In the genomic region with DNA sequence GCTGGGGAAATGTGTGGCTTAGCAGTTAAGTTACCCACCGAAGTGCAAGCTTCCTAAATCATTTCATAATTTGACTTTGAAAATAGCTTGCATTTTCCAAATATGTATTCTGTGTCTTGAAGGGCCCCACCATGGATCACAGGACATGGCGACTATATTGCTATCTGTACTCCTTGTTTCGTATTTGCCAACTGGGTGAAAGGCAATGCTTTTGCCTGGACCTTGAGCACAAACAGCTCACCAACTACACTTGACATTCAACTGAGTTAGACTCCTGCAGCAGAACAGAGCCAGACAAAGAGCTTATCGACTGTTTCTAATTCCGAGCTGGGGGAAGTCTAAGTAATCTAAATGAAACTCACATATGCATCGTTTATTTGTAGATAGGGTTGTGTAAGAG, we compare ENCODE assay signal across 18 mouse cellular contexts.
DNase-seq lines count a peak whose midpoint lies in the region; ATAC-seq lines count a peak whose summit lies in the region.
"Had no signal": no experiment of that assay in that cellular context is flagged by ENCODE, and none has a peak within 500 bp of the region (broad histone marks: within the 10 kb centered on the region; RNA-seq: fewer than 3 reads in every experiment).

No protein-coding gene starts in this region.

- H3K4me2 ChIP-seq in limb, embryonic 12.5 days, result no peak overlapping the region
- H3K4me2 ChIP-seq in heart, embryonic 16.5 days (ENCODE audit: low read depth, low read length), result no peak overlapping the region
- no peak overlapping the region for H3K4me2 ChIP-seq in kidney, embryonic 15.5 days
- H3K4me2 ChIP-seq: hindbrain, embryonic 15.5 days had no signal

- H3K9me3 ChIP-seq in limb, embryonic 12.5 days, result no peaks in the 10 kb centered on the region
- no peaks in the 10 kb centered on the region for H3K9me3 ChIP-seq in limb, embryonic 10.5 days (replicated peaks)
- no peaks in the 10 kb centered on the region for H3K9me3 ChIP-seq in heart, embryonic 16.5 days (replicated peaks; ENCODE audit: control insufficient read depth, low read length)
- no peaks in the 10 kb centered on the region for H3K9me3 ChIP-seq in kidney, embryonic 15.5 days (replicated peaks)
- H3K9me3 ChIP-seq: forebrain, embryonic 10.5 days; hindbrain, embryonic 15.5 days had no signal

- H3K4me3 ChIP-seq in limb, embryonic 12.5 days (replicated peaks), result no peak overlapping the region
- no peak overlapping the region for H3K4me3 ChIP-seq in limb, embryonic 10.5 days
- no peak overlapping the region for H3K4me3 ChIP-seq in heart, embryonic 16.5 days (ENCODE audit: low read length)
- H3K4me3 ChIP-seq in kidney, embryonic 15.5 days (replicated peaks), result no peak overlapping the region
- H3K4me3 ChIP-seq: erythroblast, embryonic 14.5 days; forebrain, embryonic 10.5 days; hindbrain, embryonic 15.5 days had no signal

- no peaks in the 10 kb centered on the region for H3K36me3 ChIP-seq in limb, embryonic 12.5 days
- H3K36me3 ChIP-seq in limb, embryonic 10.5 days, result no peaks in the 10 kb centered on the region
- H3K36me3 ChIP-seq in heart, embryonic 16.5 days (ENCODE audit: control insufficient read depth, insufficient read depth), result no peaks in the 10 kb centered on the region
- H3K36me3 ChIP-seq in kidney, embryonic 15.5 days, result no peaks in the 10 kb centered on the region
- H3K36me3 ChIP-seq: forebrain, embryonic 10.5 days; hindbrain, embryonic 15.5 days had no signal

- 0 out of 2 replicates have a peak overlapping the region, but pooled peaks have one; percentile 19 for H3K27ac ChIP-seq in limb, embryonic 12.5 days
- no peak overlapping the region for H3K27ac ChIP-seq in limb, embryonic 10.5 days
- H3K27ac ChIP-seq in heart, embryonic 16.5 days (ENCODE audit: low read length), result peak overlapping the region; percentile 69
- H3K27ac ChIP-seq in kidney, embryonic 15.5 days, result no peak overlapping the region
- H3K27ac ChIP-seq: forebrain, embryonic 10.5 days; hindbrain, embryonic 15.5 days had no signal

- ATAC-seq in limb, embryonic 12.5 days (ENCODE audit: insufficient number of reproducible peaks, insufficient read depth, low FRiP score, low TSS enrichment, low read depth), result no peak
- peak; percentile 49; the same call in 1 of the 2 replicates for ATAC-seq in heart, embryonic 16.5 days (replicated peaks; ENCODE audit: extremely low read depth, insufficient read depth, low FRiP score)
- ATAC-seq in kidney, embryonic 15.5 days (replicated peaks; ENCODE audit: low FRiP score), result no peak
- ATAC-seq: forebrain, embryonic 14.5 days; intestine, embryonic 16.5 days had no signal

- H3K27me3 ChIP-seq in limb, embryonic 12.5 days, result peaks cover 53% of the 10 kb centered on the region
- peaks cover 89% of the 10 kb centered on the region for H3K27me3 ChIP-seq in limb, embryonic 10.5 days (ENCODE audit: low read depth, poor library complexity, severe bottlenecking)
- no peaks in the 10 kb centered on the region for H3K27me3 ChIP-seq in heart, embryonic 16.5 days (ENCODE audit: control insufficient read depth, insufficient read depth, low read length)
- peaks cover 91% of the 10 kb centered on the region for H3K27me3 ChIP-seq in kidney, embryonic 15.5 days
- H3K27me3 ChIP-seq: hindbrain, embryonic 15.5 days had no signal

- H3K9ac ChIP-seq in limb, embryonic 12.5 days (replicated peaks), result no peak overlapping the region
- no peak overlapping the region for H3K9ac ChIP-seq in heart, embryonic 16.5 days (ENCODE audit: low read length)
- H3K9ac ChIP-seq in kidney, embryonic 15.5 days, result no peak overlapping the region
- H3K9ac ChIP-seq: hindbrain, embryonic 15.5 days had no signal

- WGBS in limb, embryonic 12.5 days, result 53% methylated on average over 6 of the region's 6 CpGs
- 73% methylated on average over 6 of the region's 6 CpGs for WGBS in limb, embryonic 10.5 days
- 54% methylated on average over 6 of the region's 6 CpGs for WGBS in heart, embryonic 16.5 days
- WGBS in kidney, embryonic 15.5 days, result 83% methylated on average over 6 of the region's 6 CpGs

- intact Hi-C loops in heart, postnatal 36 days (cut with DNase I), result no loop called here

- peak; percentile 1 to 10 for DNase-seq in heart, adult 9 months (ENCODE audit: low spot score in 2 of 2)
- DNase-seq in heart, postnatal 36 days, result no peak
- DNase-seq in limb, embryonic 10.5 days (ENCODE audit: low spot score), result no peak
- no peak for DNase-seq in Muller cell, postnatal 12 days (ENCODE audit: inconsistent ontology term)
- DNase-seq: adrenal gland, postnatal 10 days; cerebellum, adult 11-12 months; cerebellum, adult 9-10 months; cerebellum, postnatal 25 days; gastrocnemius, postnatal 36 days; kidney, adult 2 months had no signal

- peaks cover 20% of the 10 kb centered on the region for H3K4me1 ChIP-seq in limb, embryonic 12.5 days (replicated peaks)
- H3K4me1 ChIP-seq in limb, embryonic 10.5 days, result peaks cover 21% of the 10 kb centered on the region
- H3K4me1 ChIP-seq in heart, embryonic 16.5 days (ENCODE audit: control insufficient read depth, insufficient read depth, low read length), result peaks cover 5% of the 10 kb centered on the region
- peaks cover 7% of the 10 kb centered on the region; the same call in 1 of the 2 replicates for H3K4me1 ChIP-seq in kidney, embryonic 15.5 days

Comparison
In these comparisons a context has a peak if more than half of its experiments do, and no peak if none do; other contexts are left out.
1. DNase-seq: peak in heart, adult 9 months (2 of 2); none in heart, postnatal 36 days (0 of 2), limb, embryonic 10.5 days (single experiment) and Muller cell, postnatal 12 days (single experiment).
2. H3K27ac ChIP-seq: peak in limb, embryonic 12.5 days (single experiment) and heart, embryonic 16.5 days (single experiment); none in limb, embryonic 10.5 days (single experiment) and kidney, embryonic 15.5 days (single experiment).